Mouse (Mus musculus): ENCODE data around the gene Gas2l2. TPM values are rescaled to one million over a fixed set of nuclear protein-coding genes. Genes with fewer than 3 reads are reported as not detected.

Gene Gas2l2
- polyA plus RNA-seq, 1 experiment from 2014 or later, result 0.53 TPM

GRCm38 (mm10) chr11:83409792-83410291, 19.4 kb downstream of the Gas2l2 start:
- H3K36me3 ChIP-seq (ENCODE audit: control insufficient read depth, insufficient read depth, low read length), result no peaks in the 10 kb centered on the region
- ATAC-seq (ENCODE audit: low read depth), result peak; percentile 43
- peaks cover 2% of the 10 kb centered on the region; the same call in 1 of the 2 replicates for H3K27me3 ChIP-seq (ENCODE audit: control insufficient read depth, insufficient read depth, low read depth, low read length)
- under 1% methylated on average over 25 of the region's 40 CpGs for WGBS
- peak overlapping the region; percentile 99 for H3K4me2 ChIP-seq (ENCODE audit: low read depth, low read length)
- peak overlapping the region; percentile 72 for H3K4me3 ChIP-seq (ENCODE audit: low read length)
- no peak overlapping the region for H3K27ac ChIP-seq (ENCODE audit: low read length)
- no peaks in the 10 kb centered on the region for H3K9me3 ChIP-seq (ENCODE audit: control insufficient read depth, low read length)
- peak overlapping the region; percentile 69 for H3K9ac ChIP-seq (ENCODE audit: low read length)
- 0 out of 2 replicates have a peak, but pooled peaks cover 7% of the 10 kb centered on the region for H3K4me1 ChIP-seq (replicated peaks; ENCODE audit: control insufficient read depth, insufficient read depth, low read length)

GRCm38 (mm10) chr11:83409087-83409754, 20.0 kb downstream of the Gas2l2 start, which contains the start of gene Rasl10b:
Gene Rasl10b (plus strand): TSS chr11:83409137.
- H3K9ac ChIP-seq (ENCODE audit: low read length), result peak within 1 kb of the TSS; percentile 69
- under 1% methylated on average over 33 of the region's 44 CpGs for WGBS
- peak within 1 kb of the TSS; percentile 72 for H3K4me3 ChIP-seq (ENCODE audit: low read length)
- H3K4me1 ChIP-seq (replicated peaks; ENCODE audit: control insufficient read depth, insufficient read depth, low read length), result 0 out of 2 replicates have a peak, but pooled peaks cover 7% of the 10 kb centered on the region
- peak within 1 kb of the TSS; percentile 99 for H3K4me2 ChIP-seq (ENCODE audit: low read depth, low read length)
- no peaks in the 10 kb centered on the region for H3K36me3 ChIP-seq (ENCODE audit: control insufficient read depth, insufficient read depth, low read length)
- H3K27me3 ChIP-seq (ENCODE audit: control insufficient read depth, insufficient read depth, low read depth, low read length), result peaks cover 2% of the 10 kb centered on the region; the same call in 1 of the 2 replicates
- peak; percentile 66 for ATAC-seq (ENCODE audit: low read depth)
- H3K27ac ChIP-seq (ENCODE audit: low read length), result no peak within 1 kb of the TSS
- no peaks in the 10 kb centered on the region for H3K9me3 ChIP-seq (ENCODE audit: control insufficient read depth, low read length)

GRCm38 (mm10) chr11:83408242-83408641, 21.0 kb downstream of the Gas2l2 start:
- H3K4me3 ChIP-seq (ENCODE audit: low read length), result no peak overlapping the region
- no peaks in the 10 kb centered on the region for H3K9me3 ChIP-seq (ENCODE audit: control insufficient read depth, low read length)
- no peak overlapping the region for H3K4me2 ChIP-seq (ENCODE audit: low read depth, low read length)
- ATAC-seq (ENCODE audit: low read depth), result no peak
- 30% methylated on average over 8 of the region's 8 CpGs for WGBS
- H3K36me3 ChIP-seq (ENCODE audit: control insufficient read depth, insufficient read depth, low read length), result no peaks in the 10 kb centered on the region
- H3K4me1 ChIP-seq (replicated peaks; ENCODE audit: control insufficient read depth, insufficient read depth, low read length), result 0 out of 2 replicates have a peak, but pooled peaks cover 7% of the 10 kb centered on the region
- no peak overlapping the region for H3K9ac ChIP-seq (ENCODE audit: low read length)
- H3K27ac ChIP-seq (ENCODE audit: low read length), result no peak overlapping the region
- H3K27me3 ChIP-seq (ENCODE audit: control insufficient read depth, insufficient read depth, low read depth, low read length), result peaks cover 2% of the 10 kb centered on the region; the same call in 1 of the 2 replicates

- H3K36me3 ChIP-seq (ENCODE audit: control insufficient read depth, insufficient read depth, low read length), result peaks cover 10% of the 10 kb centered on the region; the same call in 1 of the 2 replicates
- H3K4me3 ChIP-seq (ENCODE audit: low read length), result no peak overlapping the region
- no peak for ATAC-seq (ENCODE audit: low read depth)
- peaks cover 2% of the 10 kb centered on the region; the same call in 1 of the 2 replicates for H3K27me3 ChIP-seq (ENCODE audit: control insufficient read depth, insufficient read depth, low read depth, low read length)
- no peak overlapping the region for H3K4me2 ChIP-seq (ENCODE audit: low read depth, low read length)
- no peak overlapping the region for H3K9ac ChIP-seq (ENCODE audit: low read length)
- no peaks in the 10 kb centered on the region for H3K9me3 ChIP-seq (ENCODE audit: control insufficient read depth, low read length)
- WGBS, result 46% methylated on average over 3 of the region's 3 CpGs
- no peak overlapping the region for H3K27ac ChIP-seq (ENCODE audit: low read length)
- H3K4me1 ChIP-seq (replicated peaks; ENCODE audit: control insufficient read depth, insufficient read depth, low read length), result 0 out of 2 replicates have a peak, but pooled peaks cover 7% of the 10 kb centered on the region
Observed at GRCm38 (mm10) chr11:83406391-83406790, 22.9 kb downstream of the Gas2l2 start.

- Histone ChIP-seq H3K4me2 (ENCODE audit: low read depth, low read length) (no peak overlapping the region), H3K36me3 (ENCODE audit: control insufficient read depth, insufficient read depth, low read length) (peaks cover 13% of the 10 kb centered on the region), H3K4me1 (replicated peaks; ENCODE audit: control insufficient read depth, insufficient read depth, low read length) (no peaks in the 10 kb centered on the region), H3K9ac (ENCODE audit: low read length) (no peak overlapping the region), H3K4me3 (ENCODE audit: low read length) (no peak overlapping the region), H3K9me3 (ENCODE audit: control insufficient read depth, low read length) (no peaks in the 10 kb centered on the region), H3K27ac (ENCODE audit: low read length) (no peak overlapping the region), H3K27me3 (ENCODE audit: control insufficient read depth, insufficient read depth, low read depth, low read length) (no peaks in the 10 kb centered on the region)
- no peak for ATAC-seq (ENCODE audit: low read depth)
- 66% methylated on average over 7 of the region's 7 CpGs for WGBS
Observed at GRCm38 (mm10) chr11:83403787-83404186, 25.5 kb downstream of the Gas2l2 start.

GRCm38 (mm10) chr11:83398724-83399123, 30.5 kb downstream of the Gas2l2 start:
- no peak overlapping the region for H3K4me3 ChIP-seq (ENCODE audit: low read length)
- WGBS, result 72% methylated on average over 5 of the region's 5 CpGs
- ATAC-seq (ENCODE audit: low read depth), result no peak

GRCm38 (mm10) chr11:83397626-83398025, 31.6 kb downstream of the Gas2l2 start:
- H3K9me3 ChIP-seq (ENCODE audit: control insufficient read depth, low read length), result no peaks in the 10 kb centered on the region
- ATAC-seq (ENCODE audit: low read depth), result no peak
- no peaks in the 10 kb centered on the region for H3K27me3 ChIP-seq (ENCODE audit: control insufficient read depth, insufficient read depth, low read depth, low read length)
- H3K27ac ChIP-seq (ENCODE audit: low read length), result no peak overlapping the region
- H3K9ac ChIP-seq (ENCODE audit: low read length), result no peak overlapping the region
- WGBS, result 78% methylated on average over 7 of the region's 7 CpGs
- H3K36me3 ChIP-seq (ENCODE audit: control insufficient read depth, insufficient read depth, low read length), result peaks cover 14% of the 10 kb centered on the region
- H3K4me3 ChIP-seq (ENCODE audit: low read length), result no peak overlapping the region
- no peak overlapping the region for H3K4me2 ChIP-seq (ENCODE audit: low read depth, low read length)
- no peaks in the 10 kb centered on the region for H3K4me1 ChIP-seq (replicated peaks; ENCODE audit: control insufficient read depth, insufficient read depth, low read length)

More at GRCm38 (mm10) chr11:83398724-83399123, 30.5 kb downstream of the Gas2l2 start:
- no peak overlapping the region for H3K4me2 ChIP-seq (ENCODE audit: low read depth, low read length)
- no peaks in the 10 kb centered on the region for H3K27me3 ChIP-seq (ENCODE audit: control insufficient read depth, insufficient read depth, low read depth, low read length)
- no peaks in the 10 kb centered on the region for H3K9me3 ChIP-seq (ENCODE audit: control insufficient read depth, low read length)
- H3K4me1 ChIP-seq (replicated peaks; ENCODE audit: control insufficient read depth, insufficient read depth, low read length), result no peaks in the 10 kb centered on the region
- H3K27ac ChIP-seq (ENCODE audit: low read length), result no peak overlapping the region
- peaks cover 17% of the 10 kb centered on the region for H3K36me3 ChIP-seq (ENCODE audit: control insufficient read depth, insufficient read depth, low read length)
- no peak overlapping the region for H3K9ac ChIP-seq (ENCODE audit: low read length)

- Histone ChIP-seq H3K4me2 (ENCODE audit: low read depth, low read length) (no peak overlapping the region), H3K27ac (ENCODE audit: low read length) (no peak overlapping the region), H3K36me3 (ENCODE audit: control insufficient read depth, insufficient read depth, low read length) (peaks cover 16% of the 10 kb centered on the region), H3K27me3 (ENCODE audit: control insufficient read depth, insufficient read depth, low read depth, low read length) (no peaks in the 10 kb centered on the region), H3K9me3 (ENCODE audit: control insufficient read depth, low read length) (no peaks in the 10 kb centered on the region), H3K4me3 (ENCODE audit: low read length) (no peak overlapping the region), H3K9ac (ENCODE audit: low read length) (no peak overlapping the region), H3K4me1 (replicated peaks; ENCODE audit: control insufficient read depth, insufficient read depth, low read length) (no peaks in the 10 kb centered on the region)
- ATAC-seq (ENCODE audit: low read depth), result no peak
- WGBS, result 46% methylated on average over 6 of the region's 6 CpGs
Observed at GRCm38 (mm10) chr11:83394802-83395439, 34.3 kb downstream of the Gas2l2 start.

GRCm38 (mm10) chr11:83393062-83393461, 36.2 kb downstream of the Gas2l2 start:
- Histone ChIP-seq H3K9me3 (ENCODE audit: control insufficient read depth, low read length) (no peaks in the 10 kb centered on the region), H3K9ac (ENCODE audit: low read length) (no peak overlapping the region), H3K27me3 (ENCODE audit: control insufficient read depth, insufficient read depth, low read depth, low read length) (no peaks in the 10 kb centered on the region), H3K4me2 (ENCODE audit: low read depth, low read length) (no peak overlapping the region), H3K4me3 (ENCODE audit: low read length) (no peak overlapping the region), H3K27ac (ENCODE audit: low read length) (no peak overlapping the region), H3K4me1 (replicated peaks; ENCODE audit: control insufficient read depth, insufficient read depth, low read length) (no peaks in the 10 kb centered on the region), H3K36me3 (ENCODE audit: control insufficient read depth, insufficient read depth, low read length) (peaks cover 13% of the 10 kb centered on the region; the same call in 1 of the 2 replicates)
- ATAC-seq (ENCODE audit: low read depth), result no peak
- 86% methylated on average over 4 of the region's 4 CpGs for WGBS

All from lung, embryonic 16.5 days (tissue).